Mouse (Mus musculus): ENCODE data around the gene Accs. TPM values are rescaled to one million over a fixed set of nuclear protein-coding genes. Genes with fewer than 3 reads are reported as not detected.

The Accs gene
- total and polyA plus RNA-seq, 3 experiments: 4.1 to 10.7 (median 4.5) TPM

DNA sequence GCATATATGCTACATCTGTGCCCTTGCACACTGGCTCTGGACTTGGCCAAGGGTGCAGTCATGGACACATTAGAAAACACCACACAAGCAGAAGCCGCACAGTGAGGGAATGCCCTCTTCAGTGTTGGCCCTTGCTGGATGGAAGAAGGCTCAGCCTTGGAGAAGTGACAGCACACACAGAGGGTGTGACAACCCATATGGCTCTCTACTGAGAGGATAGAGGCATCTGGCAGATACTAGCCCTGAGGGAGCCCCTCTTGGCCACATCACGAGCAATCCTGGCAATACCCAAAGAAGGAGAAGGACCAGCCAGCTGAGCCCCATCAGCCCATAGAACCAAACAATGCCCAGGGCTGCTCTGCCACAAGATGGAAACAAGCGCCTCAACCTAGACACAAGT, 24.9 kb upstream of the Accs start:
- Histone ChIP-seq H3K79me2 (replicated peaks; ENCODE audit: control insufficient read depth, insufficient read depth, low read length) (no peaks in the 10 kb centered on the region), H3K9ac (ENCODE audit: low read depth, low read length) (no peak overlapping the region), H3K27me3 (ENCODE audit: control insufficient read depth, insufficient read depth, low read length) (no peaks in the 10 kb centered on the region), H3K36me3 (ENCODE audit: control insufficient read depth, insufficient read depth, low read length) (no peaks in the 10 kb centered on the region), H3K4me1 (ENCODE audit: control insufficient read depth, insufficient read depth, low read length) (no peaks in the 10 kb centered on the region), H3K27ac (0 out of 2 replicates have a peak overlapping the region, but pooled peaks have one; percentile 23), H3K4me3 (no peak overlapping the region)
- intact Hi-C loops (cut with DNase I): no loop called here
- TF ChIP-seq POLR2A (IDR thresholded peaks at IDR 0.05; ENCODE audit: insufficient read depth, low read depth, low read length): no peak
- no peak for DNase-seq
- WGBS: 89% methylated on average over 3 of the region's 3 CpGs

DNA sequence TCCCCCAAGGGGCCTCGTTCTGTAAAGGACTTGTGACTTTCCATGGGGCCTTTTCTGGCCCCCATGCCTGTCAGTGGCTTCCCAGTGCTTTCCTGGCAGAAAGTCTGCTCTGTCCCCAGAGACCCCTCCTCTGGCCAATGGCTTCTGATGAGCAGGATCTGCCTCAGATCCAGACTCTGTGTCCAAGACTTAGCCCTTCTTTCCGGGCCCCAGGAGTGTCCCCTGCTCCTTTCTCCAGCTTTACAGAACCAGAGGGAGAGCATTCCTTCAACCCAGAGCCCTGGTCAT, 24.4 kb upstream of the Accs start:
- H3K9ac ChIP-seq (ENCODE audit: low read depth, low read length): no peak overlapping the region
- no peak for TF ChIP-seq CTCF (IDR thresholded peaks at IDR 0.05)
- 0 out of 2 replicates have a peak overlapping the region, but pooled peaks have one; percentile 23 for H3K27ac ChIP-seq
- no peaks in the 10 kb centered on the region for H3K79me2 ChIP-seq (replicated peaks; ENCODE audit: control insufficient read depth, insufficient read depth, low read length)
- H3K4me1 ChIP-seq (ENCODE audit: control insufficient read depth, insufficient read depth, low read length): no peaks in the 10 kb centered on the region
- H3K36me3 ChIP-seq (ENCODE audit: control insufficient read depth, insufficient read depth, low read length): no peaks in the 10 kb centered on the region
- intact Hi-C loops (cut with DNase I): no loop called here
- WGBS: 20% methylated on average over 2 of the region's 2 CpGs
- H3K4me3 ChIP-seq: no peak overlapping the region
- no peaks in the 10 kb centered on the region for H3K27me3 ChIP-seq (ENCODE audit: control insufficient read depth, insufficient read depth, low read length)
- DNase-seq: peak; percentile 37 to 57

DNA sequence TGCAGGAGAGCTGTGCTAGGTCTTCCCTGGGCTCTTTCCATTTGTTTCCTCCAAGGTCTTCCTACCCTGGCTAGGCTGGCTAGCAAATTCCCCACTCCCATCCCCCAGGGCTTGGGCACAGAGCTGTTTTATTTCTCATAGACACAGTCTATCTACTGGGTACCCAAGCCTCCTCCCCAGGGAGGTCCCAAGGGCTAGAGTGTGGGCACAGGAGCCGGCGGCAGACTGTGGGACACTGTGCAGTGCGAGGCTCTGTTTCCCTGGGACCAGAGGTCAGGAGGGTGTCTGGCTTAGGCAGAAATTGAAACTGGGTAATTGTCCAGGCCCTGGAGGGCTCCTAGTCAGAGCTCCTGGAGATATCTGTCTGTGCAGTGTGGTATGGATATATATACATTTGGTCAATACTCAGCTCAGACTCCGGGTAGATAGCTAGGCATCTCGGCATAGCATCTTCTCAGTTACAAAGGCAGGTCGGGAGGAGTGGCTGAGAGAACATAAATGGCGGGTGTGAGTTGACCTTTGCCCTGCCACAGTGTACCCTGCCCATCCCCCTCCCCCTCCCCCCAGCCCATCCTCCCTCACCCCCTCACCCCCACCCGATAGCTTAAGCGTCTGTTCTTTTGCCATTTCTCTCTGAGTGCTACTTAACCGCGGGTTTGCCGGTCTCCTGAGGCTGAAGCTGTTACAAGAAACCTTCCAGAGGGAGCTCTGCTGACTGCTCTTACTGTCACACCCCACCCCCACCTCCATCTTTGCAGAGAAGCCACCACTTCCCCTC, 23.9 kb upstream of the Accs start:
- no peak for DNase-seq
- 36% methylated on average over 12 of the region's 12 CpGs for WGBS
- Histone ChIP-seq H3K9ac (ENCODE audit: low read depth, low read length) (no peak overlapping the region), H3K27me3 (ENCODE audit: control insufficient read depth, insufficient read depth, low read length) (no peaks in the 10 kb centered on the region), H3K36me3 (ENCODE audit: control insufficient read depth, insufficient read depth, low read length) (no peaks in the 10 kb centered on the region), H3K79me2 (replicated peaks; ENCODE audit: control insufficient read depth, insufficient read depth, low read length) (no peaks in the 10 kb centered on the region), H3K27ac (no peak overlapping the region), H3K4me3 (no peak overlapping the region), H3K4me1 (ENCODE audit: control insufficient read depth, insufficient read depth, low read length) (no peaks in the 10 kb centered on the region)
- intact Hi-C loops (cut with DNase I): no loop called here
- TF ChIP-seq POLR2A (IDR thresholded peaks at IDR 0.05; ENCODE audit: insufficient read depth, low read depth, low read length) (no peak), EP300 (IDR thresholded peaks at IDR 0.05; ENCODE audit: insufficient read depth, low read depth, low read length) (no peak), CTCF (IDR thresholded peaks at IDR 0.05) (no peak)

DNA sequence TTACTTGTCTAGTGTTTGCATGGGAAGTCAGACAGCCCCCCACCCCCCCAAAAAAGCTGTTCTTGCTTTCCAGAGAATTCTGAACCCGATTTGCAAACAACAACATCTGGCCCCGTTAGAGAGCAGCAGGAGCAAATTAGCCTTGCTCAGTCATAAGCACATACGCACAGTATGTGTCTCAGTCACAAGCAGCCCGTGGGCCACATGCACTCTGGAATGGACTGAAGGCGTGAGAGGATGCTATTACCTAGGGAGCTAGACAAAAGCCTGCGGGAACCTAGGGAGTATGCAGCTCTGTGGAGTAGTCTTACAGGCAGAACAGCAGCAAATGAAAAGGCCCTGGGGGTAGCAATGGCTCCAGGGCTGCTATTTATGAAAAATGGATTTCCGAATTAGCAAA, 22.5 kb upstream of the Accs start:
- no peaks in the 10 kb centered on the region; the same call in 1 of the 2 replicates for H3K27me3 ChIP-seq (ENCODE audit: control insufficient read depth, insufficient read depth, low read length)
- intact Hi-C loops (cut with DNase I): no loop called here
- no peaks in the 10 kb centered on the region for H3K36me3 ChIP-seq (ENCODE audit: control insufficient read depth, insufficient read depth, low read length)
- 90% methylated on average over 7 of the region's 7 CpGs for WGBS
- TF ChIP-seq EP300 (IDR thresholded peaks at IDR 0.05; ENCODE audit: insufficient read depth, low read depth, low read length) (no peak), CTCF (IDR thresholded peaks at IDR 0.05) (no peak), POLR2A (IDR thresholded peaks at IDR 0.05; ENCODE audit: insufficient read depth, low read depth, low read length) (no peak)
- H3K4me3 ChIP-seq: no peak overlapping the region
- no peaks in the 10 kb centered on the region for H3K4me1 ChIP-seq (ENCODE audit: control insufficient read depth, insufficient read depth, low read length)
- H3K79me2 ChIP-seq (replicated peaks; ENCODE audit: control insufficient read depth, insufficient read depth, low read length): no peaks in the 10 kb centered on the region
- H3K9ac ChIP-seq (ENCODE audit: low read depth, low read length): no peak overlapping the region
- no peak overlapping the region for H3K27ac ChIP-seq
- DNase-seq: no peak

DNA sequence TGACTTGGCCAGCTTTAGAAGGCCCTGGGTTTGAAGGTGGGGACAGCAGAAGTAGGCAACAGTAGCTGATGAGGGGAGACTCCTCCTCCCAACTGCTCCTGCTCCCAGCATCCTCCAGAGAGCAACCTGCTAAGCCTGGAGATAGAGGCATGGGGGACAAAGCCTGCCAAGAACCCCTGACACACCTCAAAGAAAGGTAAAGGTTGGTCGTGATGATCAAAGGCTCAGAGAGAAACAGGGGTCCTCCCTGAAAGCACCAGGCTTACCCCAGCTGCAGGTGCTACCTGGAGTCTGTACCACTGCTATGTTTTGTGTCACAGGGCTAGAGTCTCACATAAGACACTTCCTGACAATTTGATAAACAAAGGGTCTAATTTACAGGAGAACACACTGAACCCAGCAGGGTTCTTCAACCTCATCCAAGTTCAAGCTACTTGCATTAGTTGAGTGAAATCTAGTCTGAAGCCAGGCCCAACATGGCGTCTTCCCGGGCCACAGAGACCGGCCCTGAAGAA, 21.7 kb upstream of the Accs start:
- Histone ChIP-seq H3K36me3 (ENCODE audit: control insufficient read depth, insufficient read depth, low read length) (no peaks in the 10 kb centered on the region), H3K4me1 (ENCODE audit: control insufficient read depth, insufficient read depth, low read length) (no peaks in the 10 kb centered on the region), H3K79me2 (replicated peaks; ENCODE audit: control insufficient read depth, insufficient read depth, low read length) (no peaks in the 10 kb centered on the region), H3K27ac (no peak overlapping the region), H3K4me3 (no peak overlapping the region), H3K9ac (ENCODE audit: low read depth, low read length) (no peak overlapping the region), H3K27me3 (ENCODE audit: control insufficient read depth, insufficient read depth, low read length) (no peaks in the 10 kb centered on the region; the same call in 1 of the 2 replicates)
- no peak for TF ChIP-seq EP300 (IDR thresholded peaks at IDR 0.05; ENCODE audit: insufficient read depth, low read depth, low read length)
- TF ChIP-seq CTCF (IDR thresholded peaks at IDR 0.05): no peak
- no peak for TF ChIP-seq POLR2A (IDR thresholded peaks at IDR 0.05; ENCODE audit: insufficient read depth, low read depth, low read length)
- DNase-seq: no peak
- 92% methylated on average over 4 of the region's 4 CpGs for WGBS
- intact Hi-C loops (cut with DNase I): loop anchor here (1.0 kb wide), 1 partner anchor 131 kb away; no protein-coding TSS in a partner anchor

DNA sequence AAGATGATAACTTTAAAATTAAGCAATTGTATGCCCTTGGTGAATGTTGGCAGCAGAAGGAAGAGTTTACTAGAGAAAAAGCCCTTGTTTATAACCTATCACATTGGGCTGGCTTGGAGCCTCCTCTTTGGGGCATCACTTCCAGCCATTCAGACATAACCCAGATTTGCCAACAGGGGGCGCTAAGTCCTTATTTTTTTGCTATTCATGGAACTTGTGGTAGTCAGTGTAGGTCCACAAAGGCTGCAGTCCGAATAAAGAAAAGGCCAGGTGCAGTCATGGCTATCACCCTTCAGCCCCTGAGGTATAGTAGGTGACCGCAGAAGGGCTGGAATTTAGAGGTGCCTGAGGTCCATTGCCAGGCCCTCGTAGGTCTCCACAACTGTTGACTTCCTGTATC, 21.1 kb upstream of the Accs start:
- H3K9ac ChIP-seq (ENCODE audit: low read depth, low read length): no peak overlapping the region
- intact Hi-C loops (cut with DNase I): loop anchor here (1.0 kb wide), 1 partner anchor 131 kb away; no protein-coding TSS in a partner anchor

More for the DNA sequence above, 21.1 kb upstream of the Accs start:
- Histone ChIP-seq H3K4me1 (ENCODE audit: control insufficient read depth, insufficient read depth, low read length) (no peaks in the 10 kb centered on the region), H3K79me2 (replicated peaks; ENCODE audit: control insufficient read depth, insufficient read depth, low read length) (no peaks in the 10 kb centered on the region), H3K27ac (no peak overlapping the region), H3K36me3 (ENCODE audit: control insufficient read depth, insufficient read depth, low read length) (no peaks in the 10 kb centered on the region), H3K4me3 (no peak overlapping the region), H3K27me3 (ENCODE audit: control insufficient read depth, insufficient read depth, low read length) (no peaks in the 10 kb centered on the region; the same call in 1 of the 2 replicates)
- WGBS: 38% methylated on average over 4 of the region's 4 CpGs
- TF ChIP-seq POLR2A (IDR thresholded peaks at IDR 0.05; ENCODE audit: insufficient read depth, low read depth, low read length): no peak
- peak; percentile 84 for TF ChIP-seq CTCF (IDR thresholded peaks at IDR 0.05)
- no peak for TF ChIP-seq EP300 (IDR thresholded peaks at IDR 0.05; ENCODE audit: insufficient read depth, low read depth, low read length)
- peak; percentile 56 to 72 for DNase-seq
